Mouse (Mus musculus): Measurements from ENCODE around the gene Cobl.

DNA sequence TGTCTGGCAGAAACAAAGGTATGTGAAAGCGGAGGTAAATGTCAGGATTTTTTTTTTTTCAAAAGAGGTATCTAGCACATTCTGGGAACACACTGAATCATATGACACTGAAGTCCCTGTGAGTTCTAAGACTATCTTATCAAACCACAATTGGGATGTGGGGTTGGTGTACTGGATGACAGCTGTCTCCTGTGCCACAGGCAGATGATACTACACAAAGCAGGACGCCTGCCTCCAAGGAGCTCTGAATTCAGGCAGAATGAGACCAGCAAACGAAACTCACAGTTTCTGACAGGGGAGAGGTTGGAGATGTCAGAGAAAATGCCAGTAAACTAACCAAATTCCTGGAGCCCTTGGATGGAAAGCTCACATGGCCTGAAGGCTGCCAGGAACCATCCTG, 5.9 kb downstream of the Cobl start:
- TF ChIP-seq CTCF (IDR thresholded peaks at IDR 0.05; ENCODE audit: low read depth) = no peak
- TF ChIP-seq EP300 (IDR thresholded peaks at IDR 0.05; ENCODE audit: low read depth) = no peak
